Mouse (Mus musculus): ENCODE measurements at regions not wholly inside any gene's neighbourhood (a gene's known extent, or its start where the extent isn't known, plus 50 kb on each side); places are given as distances from the start of the nearest gene placed in this dataset.

GRCm38 (mm10) chr5:106557733-106558132, 51.2 kb upstream of the Gm17304 start:
- Histone ChIP-seq H3K27me3 (ENCODE audit: control insufficient read depth, insufficient read depth, low read depth, low read length) (peaks cover 58% of the 10 kb centered on the region), H3K4me2 (ENCODE audit: low read depth, low read length) (no peak overlapping the region), H3K9ac (ENCODE audit: low read length) (no peak overlapping the region), H3K4me1 (replicated peaks; ENCODE audit: control insufficient read depth, insufficient read depth, low read length) (peaks cover 4% of the 10 kb centered on the region), H3K4me3 (ENCODE audit: low read length) (no peak overlapping the region), H3K27ac (ENCODE audit: low read length) (no peak overlapping the region), H3K9me3 (ENCODE audit: control insufficient read depth, low read length) (no peaks in the 10 kb centered on the region), H3K36me3 (ENCODE audit: control insufficient read depth, insufficient read depth, low read length) (no peaks in the 10 kb centered on the region)
- WGBS, result 17% methylated on average over 11 of the region's 11 CpGs
- ATAC-seq (ENCODE audit: low read depth), result no peak

DNA sequence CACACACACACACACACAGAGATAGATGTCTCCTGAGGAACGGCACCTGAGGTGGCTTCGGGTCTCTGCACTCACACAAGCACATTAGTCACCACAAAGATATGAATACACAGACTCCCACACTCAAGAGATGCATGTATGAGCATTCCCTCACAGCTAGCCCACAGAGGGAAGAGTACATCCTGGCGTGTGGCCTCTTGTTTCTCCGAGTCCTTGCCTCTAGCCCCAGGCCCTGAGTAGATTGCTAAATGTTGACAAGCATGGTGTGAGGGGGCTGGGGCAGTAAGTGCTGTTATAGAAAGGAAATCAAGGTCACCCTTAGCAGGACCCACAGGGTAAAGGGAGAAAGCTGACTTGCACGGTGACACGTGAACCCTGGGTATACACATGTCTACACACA, 69.6 kb upstream of the Gm17304 start:
- no peak overlapping the region for H3K4me3 ChIP-seq (ENCODE audit: low read length)
- H3K4me1 ChIP-seq (replicated peaks; ENCODE audit: control insufficient read depth, insufficient read depth, low read length), result no peaks in the 10 kb centered on the region
- H3K9me3 ChIP-seq (ENCODE audit: control insufficient read depth, low read length), result no peaks in the 10 kb centered on the region
- H3K36me3 ChIP-seq (ENCODE audit: control insufficient read depth, insufficient read depth, low read length), result no peaks in the 10 kb centered on the region
- no peak for ATAC-seq (ENCODE audit: low read depth)
- H3K9ac ChIP-seq (ENCODE audit: low read length), result no peak overlapping the region
- WGBS, result 75% methylated on average over 6 of the region's 6 CpGs
- no peaks in the 10 kb centered on the region for H3K27me3 ChIP-seq (ENCODE audit: control insufficient read depth, insufficient read depth, low read depth, low read length)
- no peak overlapping the region for H3K4me2 ChIP-seq (ENCODE audit: low read depth, low read length)
- no peak overlapping the region for H3K27ac ChIP-seq (ENCODE audit: low read length)

GRCm38 (mm10) chr5:106537153-106537552, 71.7 kb upstream of the Gm17304 start:
- ATAC-seq (ENCODE audit: low read depth), result no peak
- no peak overlapping the region for H3K4me2 ChIP-seq (ENCODE audit: low read depth, low read length)
- no peak overlapping the region for H3K27ac ChIP-seq (ENCODE audit: low read length)
- no peaks in the 10 kb centered on the region for H3K4me1 ChIP-seq (replicated peaks; ENCODE audit: control insufficient read depth, insufficient read depth, low read length)
- H3K9me3 ChIP-seq (ENCODE audit: control insufficient read depth, low read length), result no peaks in the 10 kb centered on the region
- no peaks in the 10 kb centered on the region for H3K36me3 ChIP-seq (ENCODE audit: control insufficient read depth, insufficient read depth, low read length)
- H3K4me3 ChIP-seq (ENCODE audit: low read length), result no peak overlapping the region
- H3K9ac ChIP-seq (ENCODE audit: low read length), result no peak overlapping the region
- WGBS, result 26% methylated on average over 6 of the region's 6 CpGs
- H3K27me3 ChIP-seq (ENCODE audit: control insufficient read depth, insufficient read depth, low read depth, low read length), result no peaks in the 10 kb centered on the region

DNA sequence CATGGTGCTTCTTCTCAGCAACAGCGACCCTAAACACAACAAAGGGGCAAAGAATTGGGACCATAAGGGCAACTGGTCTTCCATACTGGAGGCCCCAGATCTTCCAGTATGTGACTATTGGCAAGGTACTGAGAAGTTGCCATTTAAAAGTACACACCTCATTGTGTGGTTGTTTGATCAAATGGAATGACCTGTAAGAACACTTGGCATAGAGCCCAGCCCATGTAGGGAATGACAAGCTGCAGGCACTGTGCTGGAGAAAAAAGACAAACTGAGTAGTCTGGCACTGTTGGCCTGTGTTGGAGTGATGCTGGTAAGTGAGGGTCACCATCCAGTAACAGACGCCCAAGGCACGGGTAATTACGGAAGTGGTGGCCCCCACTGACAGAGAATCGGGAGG, 72.8 kb upstream of the Gm17304 start:
- no peak overlapping the region for H3K4me2 ChIP-seq (ENCODE audit: low read depth, low read length)
- no peaks in the 10 kb centered on the region for H3K4me1 ChIP-seq (replicated peaks; ENCODE audit: control insufficient read depth, insufficient read depth, low read length)
- WGBS, result 67% methylated on average over 5 of the region's 5 CpGs
- H3K9me3 ChIP-seq (ENCODE audit: control insufficient read depth, low read length), result no peaks in the 10 kb centered on the region
- H3K27ac ChIP-seq (ENCODE audit: low read length), result no peak overlapping the region
- no peak for ATAC-seq (ENCODE audit: low read depth)
- no peaks in the 10 kb centered on the region for H3K27me3 ChIP-seq (ENCODE audit: control insufficient read depth, insufficient read depth, low read depth, low read length)
- no peak overlapping the region for H3K4me3 ChIP-seq (ENCODE audit: low read length)
- no peaks in the 10 kb centered on the region for H3K36me3 ChIP-seq (ENCODE audit: control insufficient read depth, insufficient read depth, low read length)
- H3K9ac ChIP-seq (ENCODE audit: low read length), result no peak overlapping the region

DNA sequence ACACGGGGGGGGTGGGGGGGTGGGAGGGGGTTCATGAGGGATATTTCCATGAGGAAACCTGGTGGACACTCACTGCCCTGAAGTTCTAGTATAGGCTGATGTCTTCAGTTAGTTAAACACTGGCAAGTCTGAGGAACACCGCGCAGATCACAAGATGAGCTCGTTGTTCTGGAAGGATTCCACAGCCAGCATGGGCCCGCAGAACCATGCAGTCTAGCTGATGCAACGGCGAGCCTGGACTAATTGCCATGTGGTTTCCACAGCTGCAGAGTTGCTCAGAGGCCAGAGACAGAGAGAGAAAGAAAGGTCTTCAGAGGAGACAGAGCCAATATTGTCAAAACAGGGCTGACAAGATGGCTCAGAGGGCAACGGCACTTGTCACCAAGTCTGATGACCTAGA, 70.8 kb upstream of the Barhl2 start:
- Histone ChIP-seq H3K4me2 (ENCODE audit: low read depth, low read length) (no peak overlapping the region), H3K27me3 (ENCODE audit: control insufficient read depth, insufficient read depth, low read depth, low read length) (no peaks in the 10 kb centered on the region), H3K9ac (ENCODE audit: low read length) (no peak overlapping the region), H3K9me3 (ENCODE audit: control insufficient read depth, low read length) (no peaks in the 10 kb centered on the region), H3K4me3 (ENCODE audit: low read length) (no peak overlapping the region), H3K4me1 (replicated peaks; ENCODE audit: control insufficient read depth, insufficient read depth, low read length) (no peaks in the 10 kb centered on the region), H3K27ac (ENCODE audit: low read length) (no peak overlapping the region), H3K36me3 (ENCODE audit: control insufficient read depth, insufficient read depth, low read length) (no peaks in the 10 kb centered on the region)
- no peak for ATAC-seq (ENCODE audit: low read depth)
- 84% methylated on average over 8 of the region's 8 CpGs for WGBS

- Histone ChIP-seq H3K4me3 (ENCODE audit: low read length) (no peak overlapping the region), H3K27me3 (ENCODE audit: control insufficient read depth, insufficient read depth, low read depth, low read length) (no peaks in the 10 kb centered on the region), H3K9me3 (ENCODE audit: control insufficient read depth, low read length) (no peaks in the 10 kb centered on the region), H3K9ac (ENCODE audit: low read length) (no peak overlapping the region), H3K4me1 (replicated peaks; ENCODE audit: control insufficient read depth, insufficient read depth, low read length) (no peaks in the 10 kb centered on the region), H3K27ac (ENCODE audit: low read length) (no peak overlapping the region), H3K36me3 (ENCODE audit: control insufficient read depth, insufficient read depth, low read length) (no peaks in the 10 kb centered on the region), H3K4me2 (ENCODE audit: low read depth, low read length) (no peak overlapping the region)
- ATAC-seq (ENCODE audit: low read depth), result no peak
- WGBS, result 70% methylated on average over 14 of the region's 14 CpGs
Measured at GRCm38 (mm10) chr5:106527364-106527985, 69.5 kb upstream of the Barhl2 start.

GRCm38 (mm10) chr5:106512423-106513089, 54.6 kb upstream of the Barhl2 start:
- Histone ChIP-seq H3K4me1 (replicated peaks; ENCODE audit: control insufficient read depth, insufficient read depth, low read length) (no peaks in the 10 kb centered on the region), H3K4me3 (ENCODE audit: low read length) (no peak overlapping the region), H3K27ac (ENCODE audit: low read length) (no peak overlapping the region), H3K27me3 (ENCODE audit: control insufficient read depth, insufficient read depth, low read depth, low read length) (no peaks in the 10 kb centered on the region), H3K36me3 (ENCODE audit: control insufficient read depth, insufficient read depth, low read length) (no peaks in the 10 kb centered on the region), H3K9ac (ENCODE audit: low read length) (no peak overlapping the region), H3K9me3 (ENCODE audit: control insufficient read depth, low read length) (no peaks in the 10 kb centered on the region), H3K4me2 (ENCODE audit: low read depth, low read length) (no peak overlapping the region)
- ATAC-seq (ENCODE audit: low read depth), result no peak
- 63% methylated on average over 7 of the region's 7 CpGs for WGBS

- ATAC-seq (ENCODE audit: low read depth), result no peak
- H3K27ac ChIP-seq (ENCODE audit: low read length), result no peak overlapping the region
- no peak overlapping the region for H3K4me2 ChIP-seq (ENCODE audit: low read depth, low read length)
- H3K9ac ChIP-seq (ENCODE audit: low read length), result no peak overlapping the region
- H3K4me3 ChIP-seq (ENCODE audit: low read length), result no peak overlapping the region
- H3K9me3 ChIP-seq (ENCODE audit: control insufficient read depth, low read length), result no peaks in the 10 kb centered on the region
- H3K4me1 ChIP-seq (replicated peaks; ENCODE audit: control insufficient read depth, insufficient read depth, low read length), result no peaks in the 10 kb centered on the region
- no peaks in the 10 kb centered on the region for H3K36me3 ChIP-seq (ENCODE audit: control insufficient read depth, insufficient read depth, low read length)
- H3K27me3 ChIP-seq (ENCODE audit: control insufficient read depth, insufficient read depth, low read depth, low read length), result no peaks in the 10 kb centered on the region
- 61% methylated on average over 5 of the region's 5 CpGs for WGBS
Measured at GRCm38 (mm10) chr5:106507901-106508300, 49.9 kb upstream of the Barhl2 start.
